13 mouse cellular contexts compared by ENCODE assay signal in the genomic region with DNA sequence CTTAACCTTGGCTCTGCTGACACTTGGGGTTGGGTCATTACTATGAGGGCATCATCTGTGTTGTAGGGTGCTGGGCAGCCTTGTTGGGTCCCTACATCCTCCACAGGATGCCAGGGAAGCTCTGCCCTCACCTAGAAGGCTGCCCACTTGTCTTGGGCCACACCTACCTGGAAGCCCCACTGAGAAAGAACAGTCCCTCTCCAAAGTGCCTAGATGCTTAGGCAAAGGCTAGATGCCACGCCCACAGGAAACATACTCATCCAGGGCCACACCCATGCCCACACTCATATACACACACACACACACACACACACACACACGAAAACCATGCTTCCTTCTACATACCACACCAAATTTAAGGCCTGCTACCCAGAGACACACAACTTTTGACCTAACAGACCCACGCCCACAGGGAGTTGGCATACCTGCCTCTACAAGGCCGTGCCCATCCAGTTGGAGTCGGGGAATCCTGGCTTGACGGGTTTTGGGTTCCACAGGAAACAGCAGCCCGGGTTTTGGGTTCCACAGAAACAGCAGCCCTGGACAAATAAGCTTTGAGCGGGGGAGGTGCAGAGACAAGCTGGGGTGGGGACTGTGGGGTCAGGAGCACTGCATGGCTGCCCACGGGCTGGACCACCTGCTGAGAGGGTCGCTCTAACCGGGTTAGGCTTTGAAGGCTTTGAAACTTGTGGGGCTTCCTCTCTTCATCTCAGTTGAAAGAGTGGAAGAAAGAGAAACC. TPM values are rescaled to one million over a fixed set of nuclear protein-coding genes. Genes with fewer than 3 reads are reported as not detected.
DNase-seq lines count a peak whose midpoint lies in the region; ATAC-seq and TF ChIP-seq lines count a peak whose summit lies in the region.
"Had no signal": no experiment of that assay in that cellular context is flagged by ENCODE, and none has a peak within 500 bp of the region (broad histone marks: within the 10 kb centered on the region; RNA-seq: fewer than 3 reads in every experiment).

No protein-coding gene starts in this region.

- no peak for TF ChIP-seq CTCF in midbrain, postnatal 0 days (IDR thresholded peaks at IDR 0.05)

- peaks cover 4% of the 10 kb centered on the region for H3K36me3 ChIP-seq in embryonic facial prominence, embryonic 11.5 days (replicated peaks; ENCODE audit: control insufficient read depth, insufficient read depth, low read depth, low read length)
- H3K36me3 ChIP-seq in embryonic facial prominence, embryonic 10.5 days (replicated peaks), result peaks cover 33% of the 10 kb centered on the region
- peaks cover 3% of the 10 kb centered on the region; the same call in 1 of the 2 replicates for H3K36me3 ChIP-seq in midbrain, embryonic 11.5 days (ENCODE audit: control insufficient read depth, insufficient read depth, low read length)
- H3K36me3 ChIP-seq in midbrain, postnatal 0 days (ENCODE audit: insufficient read depth, low read length), result no peaks in the 10 kb centered on the region

- H3K9ac ChIP-seq in embryonic facial prominence, embryonic 11.5 days (replicated peaks; ENCODE audit: low read length), result 0 out of 2 replicates have a peak overlapping the region, but pooled peaks have one; percentile 22
- no peak overlapping the region for H3K9ac ChIP-seq in midbrain, embryonic 11.5 days (ENCODE audit: low read length)
- H3K9ac ChIP-seq in midbrain, postnatal 0 days (replicated peaks; ENCODE audit: low read length, poor library complexity, severe bottlenecking), result no peak overlapping the region
- H3K9ac ChIP-seq: limb, embryonic 13.5 days had no signal

- no peak overlapping the region for H3K4me3 ChIP-seq in embryonic facial prominence, embryonic 11.5 days (ENCODE audit: low read depth, low read length)
- no peak overlapping the region for H3K4me3 ChIP-seq in embryonic facial prominence, embryonic 10.5 days
- no peak overlapping the region for H3K4me3 ChIP-seq in midbrain, embryonic 11.5 days (ENCODE audit: low read depth, low read length)
- H3K4me3 ChIP-seq in midbrain, postnatal 0 days (ENCODE audit: low read depth, low read length), result no peak overlapping the region
- H3K4me3 ChIP-seq: heart, embryonic 10.5 days; limb, embryonic 13.5 days had no signal

- no peak overlapping the region for H3K4me2 ChIP-seq in embryonic facial prominence, embryonic 11.5 days (ENCODE audit: low read depth, low read length)
- H3K4me2 ChIP-seq in midbrain, embryonic 11.5 days, result no peak overlapping the region
- H3K4me2 ChIP-seq in midbrain, postnatal 0 days (ENCODE audit: low read depth, low read length, poor library complexity, severe bottlenecking), result no peak overlapping the region
- H3K4me2 ChIP-seq: limb, embryonic 13.5 days had no signal

- WGBS in embryonic facial prominence, embryonic 11.5 days, result 49% methylated on average over 11 of the region's 11 CpGs
- WGBS in embryonic facial prominence, embryonic 10.5 days, result 48% methylated on average over 11 of the region's 11 CpGs
- 42% methylated on average over 11 of the region's 11 CpGs for WGBS in midbrain, embryonic 11.5 days
- WGBS in midbrain, postnatal 0 days, result 44% methylated on average over 11 of the region's 11 CpGs

- no peaks in the 10 kb centered on the region for H3K9me3 ChIP-seq in embryonic facial prominence, embryonic 11.5 days (replicated peaks; ENCODE audit: control insufficient read depth, low read length)
- H3K9me3 ChIP-seq in embryonic facial prominence, embryonic 10.5 days, result no peaks in the 10 kb centered on the region
- no peaks in the 10 kb centered on the region for H3K9me3 ChIP-seq in midbrain, embryonic 11.5 days (ENCODE audit: control insufficient read depth, low read length)
- no peaks in the 10 kb centered on the region for H3K9me3 ChIP-seq in midbrain, postnatal 0 days (ENCODE audit: low read length)
- H3K9me3 ChIP-seq: heart, embryonic 10.5 days; limb, embryonic 13.5 days had no signal

- H3K27me3 ChIP-seq in embryonic facial prominence, embryonic 11.5 days (ENCODE audit: control insufficient read depth, insufficient read depth, low read length), result no peaks in the 10 kb centered on the region
- no peaks in the 10 kb centered on the region for H3K27me3 ChIP-seq in embryonic facial prominence, embryonic 10.5 days (replicated peaks; ENCODE audit: low read depth, poor library complexity, severe bottlenecking)
- no peaks in the 10 kb centered on the region for H3K27me3 ChIP-seq in midbrain, embryonic 11.5 days (ENCODE audit: control insufficient read depth, insufficient read depth, low read length)
- no peaks in the 10 kb centered on the region for H3K27me3 ChIP-seq in midbrain, postnatal 0 days (ENCODE audit: insufficient read depth, low read length)

- no peak overlapping the region for H3K27ac ChIP-seq in embryonic facial prominence, embryonic 11.5 days (replicated peaks; ENCODE audit: low read depth, low read length)
- no peak overlapping the region for H3K27ac ChIP-seq in embryonic facial prominence, embryonic 10.5 days (replicated peaks)
- no peak overlapping the region for H3K27ac ChIP-seq in midbrain, embryonic 11.5 days (ENCODE audit: low read depth, low read length)
- no peak overlapping the region for H3K27ac ChIP-seq in midbrain, postnatal 0 days (ENCODE audit: low read depth, low read length)
- H3K27ac ChIP-seq: heart, embryonic 10.5 days; kidney, postnatal 0 days; limb, embryonic 13.5 days had no signal

- 0 out of 2 replicates have a peak, but pooled peaks cover 3% of the 10 kb centered on the region for H3K4me1 ChIP-seq in embryonic facial prominence, embryonic 11.5 days (ENCODE audit: control insufficient read depth, insufficient read depth, low read length)
- H3K4me1 ChIP-seq in embryonic facial prominence, embryonic 10.5 days, result peaks cover 17% of the 10 kb centered on the region
- H3K4me1 ChIP-seq in midbrain, embryonic 11.5 days (ENCODE audit: control insufficient read depth, insufficient read depth, low read length), result no peaks in the 10 kb centered on the region; the same call in 1 of the 2 replicates
- no peaks in the 10 kb centered on the region for H3K4me1 ChIP-seq in midbrain, postnatal 0 days (ENCODE audit: insufficient read depth, low read length)

- intact Hi-C loops in heart, postnatal 25 days (cut with DNase I), result no loop called here

- DNase-seq in embryonic facial prominence, embryonic 11.5 days (ENCODE audit: low spot score), result no peak
- no peak for DNase-seq in embryonic facial prominence, embryonic 10.5 days (ENCODE audit: low spot score)
- DNase-seq in midbrain, embryonic 11.5 days (ENCODE audit: low spot score, missing footprints), result peak; percentile 81
- no peak for DNase-seq in midbrain, postnatal 0 days (ENCODE audit: low spot score)
- DNase-seq in thymus, postnatal 25 days, result peak; percentile 36
- no peak for DNase-seq in heart, postnatal 25 days (ENCODE audit: low spot score)
- no peak for DNase-seq in adrenal gland, adult 18-20 months (ENCODE audit: low spot score in 2 of 2)
- DNase-seq: adrenal gland, postnatal 10 days; lung, postnatal 36 days had no signal

- ATAC-seq in embryonic facial prominence, embryonic 11.5 days (replicated peaks; ENCODE audit: insufficient number of reproducible peaks, low FRiP score, low TSS enrichment, low read depth), result 0 out of 2 replicates have a peak, but pooled peaks have one; percentile 12
- ATAC-seq in midbrain, embryonic 11.5 days (ENCODE audit: low FRiP score), result peak; percentile 23; the same call in 1 of the 2 replicates
- ATAC-seq in midbrain, postnatal 0 days (ENCODE audit: low FRiP score), result no peak
- peak; percentile 28 for ATAC-seq in erythroid progenitor cell, adult 5-6 weeks (replicated peaks; ENCODE audit: low FRiP score, poor library complexity, severe bottlenecking)

RNA-seq across cellular contexts. Expression of a gene that starts 5.9 kb away (rescaled TPM):
- 9.0 and 13.0 TPM in 2 replicates for polyA plus RNA-seq in embryonic facial prominence, embryonic 11.5 days (2014; fragmentation: Nextera tagmentation; extraction: Ambion mirVana)
- polyA plus RNA-seq in embryonic facial prominence, embryonic 10.5 days (2016; fragmentation: Nextera tagmentation; extraction: Ambion mirVana), result 35.6 and 38.8 TPM in 2 replicates
- 14.9 and 16.3 TPM in 2 replicates for polyA plus RNA-seq in midbrain, embryonic 11.5 days (2014; fragmentation: Nextera tagmentation; extraction: Ambion mirVana)
- 1.2 and 2.2 TPM in 2 replicates for total RNA-seq in midbrain, postnatal 0 days (2014; rRNA removed)
- polyA plus RNA-seq in midbrain, postnatal 0 days (2015; fragmentation: Nextera tagmentation; extraction: Ambion mirVana), result 1.1 and 1.2 TPM in 2 replicates
- total RNA-seq in erythroid progenitor cell, adult 5-6 weeks (2015; ENCODE audit: low replicate concordance), result 208 and 222 TPM in 2 replicates
- 343 and 473 TPM in 2 replicates for total RNA-seq in erythroid progenitor cell, adult 5-6 weeks (2017; ENCODE audit: low replicate concordance)
- under 1 TPM; 0.18 to 0.36 TPM for total RNA-seq in heart, postnatal 25 days (2021)
- total RNA-seq in adrenal gland, adult 18-20 months (2021), result under 1 TPM; 0.33 to 0.48 TPM

RNA-seq across cellular contexts. Expression of a gene that starts 15.0 kb away (rescaled TPM):
- polyA plus RNA-seq in embryonic facial prominence, embryonic 11.5 days (2014; fragmentation: Nextera tagmentation; extraction: Ambion mirVana), result 93.6 and 111 TPM in 2 replicates
- 109 and 110 TPM in 2 replicates for polyA plus RNA-seq in embryonic facial prominence, embryonic 10.5 days (2016; fragmentation: Nextera tagmentation; extraction: Ambion mirVana)
- 99.0 and 99.2 TPM in 2 replicates for polyA plus RNA-seq in midbrain, embryonic 11.5 days (2014; fragmentation: Nextera tagmentation; extraction: Ambion mirVana)
- total RNA-seq in midbrain, postnatal 0 days (2014; rRNA removed), result 78.1 and 124 TPM in 2 replicates
- 90.2 and 98.4 TPM in 2 replicates for polyA plus RNA-seq in midbrain, postnatal 0 days (2015; fragmentation: Nextera tagmentation; extraction: Ambion mirVana)
- 35.0 and 51.6 TPM in 2 replicates for total RNA-seq in erythroid progenitor cell, adult 5-6 weeks (2015; ENCODE audit: low replicate concordance)
- 22.3 and 44.8 TPM in 2 replicates for total RNA-seq in erythroid progenitor cell, adult 5-6 weeks (2017; ENCODE audit: low replicate concordance)
- 10 to 100 TPM; 67.0 to 69.5 TPM for total RNA-seq in heart, postnatal 25 days (2021)
- 100 to 1,000 TPM in 1 of 2 experiments, 10 to 100 TPM in 1; 97.9 to 107 TPM for total RNA-seq in adrenal gland, adult 18-20 months (2021)

RNA-seq across cellular contexts. Expression of a gene that starts 16.1 kb away (rescaled TPM):
- 2.9 and 4.3 TPM in 2 replicates for polyA plus RNA-seq in embryonic facial prominence, embryonic 11.5 days (2014; fragmentation: Nextera tagmentation; extraction: Ambion mirVana)
- polyA plus RNA-seq in embryonic facial prominence, embryonic 10.5 days (2016; fragmentation: Nextera tagmentation; extraction: Ambion mirVana), result 5.4 and 5.5 TPM in 2 replicates
- polyA plus RNA-seq in midbrain, embryonic 11.5 days (2014; fragmentation: Nextera tagmentation; extraction: Ambion mirVana), result 2.4 and 3.3 TPM in 2 replicates
- total RNA-seq in midbrain, postnatal 0 days (2014; rRNA removed), result 3.0 and 4.4 TPM in 2 replicates
- polyA plus RNA-seq in midbrain, postnatal 0 days (2015; fragmentation: Nextera tagmentation; extraction: Ambion mirVana), result 3.9 and 4.3 TPM in 2 replicates
- total RNA-seq in erythroid progenitor cell, adult 5-6 weeks (2015; ENCODE audit: low replicate concordance), result not detected in 2 replicates
- total RNA-seq in erythroid progenitor cell, adult 5-6 weeks (2017; ENCODE audit: low replicate concordance), result 0.64 TPM in 1 of 2 replicates, not detected in the other
- 10 to 100 TPM; 24.5 to 32.5 TPM for total RNA-seq in heart, postnatal 25 days (2021)
- 10 to 100 TPM; 14.0 to 16.5 TPM for total RNA-seq in adrenal gland, adult 18-20 months (2021)

RNA-seq across cellular contexts. Expression of a gene that starts 29.9 kb away (rescaled TPM):
- polyA plus RNA-seq in embryonic facial prominence, embryonic 11.5 days (2014; fragmentation: Nextera tagmentation; extraction: Ambion mirVana), result 53.7 and 62.5 TPM in 2 replicates
- 63.6 and 78.0 TPM in 2 replicates for polyA plus RNA-seq in embryonic facial prominence, embryonic 10.5 days (2016; fragmentation: Nextera tagmentation; extraction: Ambion mirVana)
- 62.6 and 73.0 TPM in 2 replicates for polyA plus RNA-seq in midbrain, embryonic 11.5 days (2014; fragmentation: Nextera tagmentation; extraction: Ambion mirVana)
- total RNA-seq in midbrain, postnatal 0 days (2014; rRNA removed), result 95.6 and 106 TPM in 2 replicates
- polyA plus RNA-seq in midbrain, postnatal 0 days (2015; fragmentation: Nextera tagmentation; extraction: Ambion mirVana), result 31.1 and 32.9 TPM in 2 replicates
- total RNA-seq in erythroid progenitor cell, adult 5-6 weeks (2015; ENCODE audit: low replicate concordance), result not detected in 2 replicates
- total RNA-seq in erythroid progenitor cell, adult 5-6 weeks (2017; ENCODE audit: low replicate concordance), result 1.4 and 6.7 TPM in 2 replicates
- total RNA-seq in heart, postnatal 25 days (2021), result 10 to 100 TPM; 56.3 to 56.6 TPM
- total RNA-seq in adrenal gland, adult 18-20 months (2021), result 10 to 100 TPM; 63.9 to 76.0 TPM

RNA-seq across cellular contexts. Expression of a gene that starts 40.6 kb away (rescaled TPM):
- polyA plus RNA-seq in embryonic facial prominence, embryonic 11.5 days (2014; fragmentation: Nextera tagmentation; extraction: Ambion mirVana), result 2.1 and 2.2 TPM in 2 replicates
- 4.0 and 5.0 TPM in 2 replicates for polyA plus RNA-seq in embryonic facial prominence, embryonic 10.5 days (2016; fragmentation: Nextera tagmentation; extraction: Ambion mirVana)
- polyA plus RNA-seq in midbrain, embryonic 11.5 days (2014; fragmentation: Nextera tagmentation; extraction: Ambion mirVana), result 2.9 and 3.3 TPM in 2 replicates
- total RNA-seq in midbrain, postnatal 0 days (2014; rRNA removed), result 9.4 and 10.5 TPM in 2 replicates
- 5.4 and 5.5 TPM in 2 replicates for polyA plus RNA-seq in midbrain, postnatal 0 days (2015; fragmentation: Nextera tagmentation; extraction: Ambion mirVana)
- total RNA-seq in erythroid progenitor cell, adult 5-6 weeks (2015; ENCODE audit: low replicate concordance), result 1.7 and 13.7 TPM in 2 replicates
- 10.4 and 10.7 TPM in 2 replicates for total RNA-seq in erythroid progenitor cell, adult 5-6 weeks (2017; ENCODE audit: low replicate concordance)
- 10 to 100 TPM; 13.2 to 14.3 TPM for total RNA-seq in heart, postnatal 25 days (2021)
- 10 to 100 TPM; 14.4 to 18.6 TPM for total RNA-seq in adrenal gland, adult 18-20 months (2021)

Comparison
In these comparisons a context has a peak if more than half of its experiments do, and no peak if none do; other contexts are left out.
1. DNase-seq: peak in midbrain, embryonic 11.5 days (single experiment) and thymus, postnatal 25 days (single experiment); none in embryonic facial prominence, embryonic 11.5 days (single experiment), embryonic facial prominence, embryonic 10.5 days (single experiment), midbrain, postnatal 0 days (single experiment), heart, postnatal 25 days (single experiment) and adrenal gland, adult 18-20 months (0 of 2).
2. RNA of a gene that starts 5.9 kb away (total RNA-seq): 208 to 473 TPM in erythroid progenitor cell, adult 5-6 weeks; 1.2 to 2.2 TPM in midbrain, postnatal 0 days, 0.33 to 0.48 TPM in adrenal gland, adult 18-20 months and 0.18 to 0.36 TPM in heart, postnatal 25 days; every median in the first group is over 10 times any median in the second.